25 mouse cellular contexts compared by ENCODE assay signal in the genomic region with DNA sequence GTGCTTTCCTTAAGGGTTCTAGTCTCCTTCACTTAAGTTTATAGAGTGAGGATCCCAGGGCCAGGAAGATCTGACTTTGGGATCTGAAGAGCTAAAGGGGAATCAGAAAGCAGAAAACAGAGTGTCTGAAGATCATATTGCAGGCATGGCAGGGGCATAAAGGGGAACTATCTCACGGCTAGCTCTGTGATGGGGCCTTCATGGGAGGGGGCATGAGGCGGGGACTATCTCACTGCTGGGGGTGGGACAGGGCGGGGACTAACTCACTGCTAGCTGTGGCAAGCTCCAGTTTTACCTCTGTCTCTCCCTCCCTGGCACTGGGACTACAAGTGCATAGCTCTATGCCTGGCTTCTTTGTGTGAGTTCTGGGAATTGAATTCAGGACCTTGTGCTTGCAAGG.
DNase-seq lines count a peak whose midpoint lies in the region; ATAC-seq lines count a peak whose summit lies in the region.
"Had no signal": no experiment of that assay in that cellular context is flagged by ENCODE, and none has a peak within 500 bp of the region (broad histone marks: within the 10 kb centered on the region; RNA-seq: fewer than 3 reads in every experiment).

No protein-coding gene starts in this region.

- no peak overlapping the region for H3K4me2 ChIP-seq in midbrain, embryonic 13.5 days (replicated peaks)
- H3K4me2 ChIP-seq: embryonic facial prominence, embryonic 13.5 days; embryonic facial prominence, embryonic 15.5 days; forebrain, embryonic 12.5 days had no signal

- H3K4me3 ChIP-seq in midbrain, embryonic 13.5 days (replicated peaks): no peak overlapping the region
- no peak overlapping the region for H3K4me3 ChIP-seq in limb, embryonic 10.5 days
- H3K4me3 ChIP-seq: embryonic facial prominence, embryonic 13.5 days; embryonic facial prominence, embryonic 15.5 days; erythroblast, embryonic 14.5 days; forebrain, embryonic 10.5 days; forebrain, embryonic 12.5 days had no signal

- H3K4me1 ChIP-seq in midbrain, embryonic 13.5 days (replicated peaks): peaks cover 7% of the 10 kb centered on the region; the same call in 1 of the 2 replicates
- H3K4me1 ChIP-seq in limb, embryonic 10.5 days: peaks cover 26% of the 10 kb centered on the region

- ATAC-seq in granulocyte monocyte progenitor cell, adult 5-6 weeks (replicated peaks; ENCODE audit: poor library complexity, severe bottlenecking): peak; percentile 73
- peak; percentile 79 for ATAC-seq in megakaryocyte progenitor cell, adult 5-6 weeks (replicated peaks; ENCODE audit: poor library complexity)
- ATAC-seq in midbrain, embryonic 13.5 days: no peak
- ATAC-seq: forebrain, embryonic 14.5 days; forebrain, postnatal 0 days; Patski had no signal

- H3K36me3 ChIP-seq in midbrain, embryonic 13.5 days: no peaks in the 10 kb centered on the region
- H3K36me3 ChIP-seq in limb, embryonic 10.5 days: no peaks in the 10 kb centered on the region
- H3K36me3 ChIP-seq: embryonic facial prominence, embryonic 13.5 days; embryonic facial prominence, embryonic 15.5 days; forebrain, embryonic 10.5 days; forebrain, embryonic 12.5 days; G1E had no signal

- no peak overlapping the region for H3K9ac ChIP-seq in midbrain, embryonic 13.5 days (replicated peaks)
- H3K9ac ChIP-seq: embryonic facial prominence, embryonic 13.5 days; embryonic facial prominence, embryonic 15.5 days; forebrain, embryonic 12.5 days; forebrain, postnatal 0 days had no signal

- H3K27ac ChIP-seq in midbrain, embryonic 13.5 days: no peak overlapping the region
- no peak overlapping the region for H3K27ac ChIP-seq in limb, embryonic 10.5 days
- H3K27ac ChIP-seq: embryonic facial prominence, embryonic 13.5 days; embryonic facial prominence, embryonic 15.5 days; forebrain, embryonic 10.5 days; forebrain, embryonic 12.5 days had no signal

- H3K9me3 ChIP-seq in midbrain, embryonic 13.5 days: 0 out of 2 replicates have a peak, but pooled peaks cover 8% of the 10 kb centered on the region
- no peaks in the 10 kb centered on the region for H3K9me3 ChIP-seq in limb, embryonic 10.5 days (replicated peaks)
- H3K9me3 ChIP-seq: embryonic facial prominence, embryonic 13.5 days; embryonic facial prominence, embryonic 15.5 days; forebrain, embryonic 10.5 days; forebrain, embryonic 12.5 days had no signal

- peak; percentile 16 for DNase-seq in A20 (ENCODE audit: low read depth, low spot score)
- DNase-seq in c-Kit-positive CD71-negative TER-119-negative erythroid progenitor cells, embryonic 14.5 days (ENCODE audit: low read depth): peak; percentile 29
- DNase-seq in T-cell, adult 2 months (ENCODE audit: low spot score): no peak
- no peak for DNase-seq in limb, embryonic 10.5 days (ENCODE audit: low spot score)
- DNase-seq: adrenal gland, adult 2 months; adrenal gland, postnatal 10 days; adrenal gland, postnatal 25 days; cerebellum, adult 11-12 months; cerebellum, adult 2 months; cerebellum, adult 9-10 months; cerebellum, postnatal 10 days; cerebellum, postnatal 25 days; embryo, embryonic 11 days; forebrain, postnatal 0 days had no signal

- no peaks in the 10 kb centered on the region for H3K27me3 ChIP-seq in midbrain, embryonic 13.5 days
- H3K27me3 ChIP-seq in limb, embryonic 10.5 days (ENCODE audit: low read depth, poor library complexity, severe bottlenecking): peaks cover 7% of the 10 kb centered on the region
- H3K27me3 ChIP-seq: embryonic facial prominence, embryonic 13.5 days; embryonic facial prominence, embryonic 15.5 days; forebrain, embryonic 12.5 days had no signal

- 78% methylated on average over 3 of the region's 3 CpGs for WGBS in midbrain, embryonic 13.5 days
- whole genome bisulfite sequencing in limb, embryonic 10.5 days: 66% methylated on average over 3 of the region's 3 CpGs

Comparison
In these comparisons a context has a peak if more than half of its experiments do, and no peak if none do; other contexts are left out.
1. DNase-seq: peak in A20 (single experiment) and c-Kit-positive CD71-negative TER-119-negative erythroid progenitor cells, embryonic 14.5 days (single experiment); none in T-cell, adult 2 months (single experiment) and limb, embryonic 10.5 days (single experiment).